Mouse (Mus musculus) frontal cortex, postnatal 25 days (tissue): Measurements from ENCODE around the gene Exoc7.
A peak's percentile ranks its signal among the peaks of the same experiment; 100 is the strongest.

ENCODE experiments used
- DNase-seq, 2 experiments: peaks; one replicate each; pipeline ENCODE4 v3.0.0; 2022; ENCODE audit warnings: low spot score in 2 of 2

The Exoc7 gene

DNA sequence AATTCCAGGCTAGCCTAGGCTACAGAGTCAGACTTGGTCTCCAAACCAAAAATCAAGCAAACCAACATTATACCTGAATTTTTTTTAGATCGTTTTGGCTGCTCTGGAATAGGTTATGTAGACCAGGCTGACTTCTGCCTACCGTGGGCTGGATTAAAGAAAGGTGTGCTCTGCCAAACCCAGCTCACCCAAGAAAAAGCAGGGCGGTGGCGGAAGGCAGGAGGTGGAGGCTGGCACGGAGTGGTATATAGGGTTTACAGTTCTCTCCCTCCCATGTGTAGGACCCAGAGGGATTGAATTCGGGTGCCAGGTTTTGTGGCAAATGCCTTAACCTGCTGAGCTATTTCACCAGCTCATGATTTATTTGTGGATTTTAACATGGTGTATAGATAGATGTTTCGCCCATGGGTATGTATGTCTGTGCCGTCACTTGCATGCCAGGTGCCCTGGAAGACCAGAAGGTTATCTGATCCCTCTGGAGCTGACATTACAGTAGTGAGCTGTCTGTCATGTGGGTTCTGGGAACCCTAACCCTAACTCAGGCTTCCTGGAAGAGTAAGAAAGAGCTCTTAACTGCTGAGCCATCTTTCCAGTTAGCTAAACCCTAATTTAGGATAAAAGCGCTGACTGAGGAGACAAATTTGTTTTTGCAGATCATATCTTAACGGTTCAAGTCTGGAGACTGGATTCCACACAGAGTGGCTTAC is at the start of gene Exoc7:
Gene Exoc7, minus strand, starts transcription at position 215 of the 707 bp plus-strand sequence.
- no peak for DNase-seq

DNA sequence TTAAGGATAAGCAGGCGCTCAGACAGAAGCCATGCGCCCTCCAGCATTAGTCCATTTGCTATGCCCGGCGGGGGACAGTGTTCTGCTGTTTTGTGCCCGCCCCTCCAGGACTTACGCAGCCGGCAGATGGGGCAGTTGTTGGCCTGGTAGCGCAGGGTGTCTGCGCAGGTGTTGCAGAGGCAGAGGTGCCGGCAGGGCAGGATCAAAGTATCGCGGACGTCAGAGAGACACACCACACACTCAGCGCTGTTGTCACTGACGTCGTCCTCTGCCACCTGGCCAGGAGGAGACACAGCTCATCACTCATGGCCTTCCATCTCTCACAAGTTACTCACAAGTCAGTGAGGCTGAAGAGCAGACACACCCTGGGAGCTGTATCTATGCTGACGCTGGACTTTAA is 47.5 kb upstream of the Exoc7 start:
- no peak for DNase-seq

DNA sequence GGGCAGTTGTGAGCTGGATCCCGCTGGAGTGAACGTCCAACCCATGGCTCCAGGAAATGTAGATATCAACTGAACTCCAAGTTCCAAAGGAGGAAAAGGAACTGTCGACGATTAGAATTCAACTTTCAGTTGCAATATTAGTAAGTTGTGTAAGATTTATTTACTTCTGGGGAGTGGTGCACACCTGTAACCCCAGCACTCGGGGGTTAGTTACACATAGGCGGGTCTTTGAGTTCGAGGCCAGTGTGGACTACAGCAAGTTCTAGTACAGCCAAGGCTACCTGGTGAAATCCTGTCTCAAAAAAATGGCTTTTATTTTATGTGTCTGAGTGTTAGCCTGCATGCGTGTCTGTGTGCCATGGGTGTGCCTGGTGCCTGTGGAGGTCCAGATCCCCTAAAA is 46.5 kb upstream of the Exoc7 start:
- no peak for DNase-seq

DNA sequence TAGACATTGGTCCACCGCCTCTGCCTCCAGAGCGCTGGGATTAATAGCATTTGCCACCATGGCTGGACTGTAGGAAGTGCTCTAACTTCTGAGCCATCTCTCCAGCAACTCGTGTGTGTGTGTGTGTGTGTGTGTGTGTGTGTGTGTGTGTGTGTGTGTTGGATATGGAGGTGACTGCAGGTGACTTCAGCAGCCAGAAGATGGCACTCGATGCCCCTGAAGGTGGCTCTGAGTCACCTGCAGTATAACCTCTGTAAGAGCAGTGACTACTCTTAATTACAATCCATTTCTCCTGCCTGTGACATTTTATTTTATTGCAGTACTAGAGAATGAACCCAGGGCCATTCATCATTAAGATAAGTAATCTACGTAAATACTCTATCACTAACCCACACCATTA is 44.3 kb upstream of the Exoc7 start:
- no peak for DNase-seq

DNA sequence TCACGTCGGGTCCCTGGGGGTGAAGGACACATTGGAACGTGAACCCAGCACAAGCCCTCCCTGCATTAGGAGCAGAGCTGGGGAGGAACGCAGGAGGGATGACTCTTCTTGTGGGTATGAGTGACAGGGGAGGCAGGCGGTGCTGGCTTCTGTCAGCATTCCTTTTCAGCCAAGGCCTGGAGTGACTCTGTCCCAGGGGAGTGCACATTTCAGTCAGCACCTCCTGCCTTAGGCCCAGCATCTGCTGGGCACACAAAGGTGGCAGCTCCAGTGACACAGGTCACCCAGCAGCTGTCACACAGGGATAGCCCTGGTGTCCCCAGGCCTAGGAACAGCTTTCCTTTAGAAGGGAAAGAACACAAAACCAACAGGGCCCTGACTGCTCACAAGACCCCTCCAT is 40.9 kb upstream of the Exoc7 start:
- no peak for DNase-seq

DNA sequence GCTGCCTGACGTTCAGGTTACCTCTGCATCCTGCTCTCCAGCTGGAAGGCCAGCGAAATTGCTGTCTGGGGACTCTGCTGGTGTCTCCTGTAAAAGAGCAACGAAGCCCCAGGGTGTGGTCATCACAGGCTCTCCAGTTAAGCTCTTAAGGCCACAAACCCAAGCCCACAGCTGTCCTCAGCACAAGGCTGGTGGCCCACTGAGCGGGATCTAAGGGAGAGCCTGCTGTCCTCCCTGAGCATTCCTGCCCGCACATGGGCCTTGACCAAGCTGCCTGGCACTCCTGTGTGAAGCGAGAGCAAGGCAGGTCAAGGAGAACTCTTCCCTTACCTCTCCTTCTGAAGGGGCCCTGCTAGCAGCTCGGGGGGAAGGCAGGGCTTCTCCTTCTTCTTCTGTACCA is 40.0 kb upstream of the Exoc7 start:
- no peak for DNase-seq

DNA sequence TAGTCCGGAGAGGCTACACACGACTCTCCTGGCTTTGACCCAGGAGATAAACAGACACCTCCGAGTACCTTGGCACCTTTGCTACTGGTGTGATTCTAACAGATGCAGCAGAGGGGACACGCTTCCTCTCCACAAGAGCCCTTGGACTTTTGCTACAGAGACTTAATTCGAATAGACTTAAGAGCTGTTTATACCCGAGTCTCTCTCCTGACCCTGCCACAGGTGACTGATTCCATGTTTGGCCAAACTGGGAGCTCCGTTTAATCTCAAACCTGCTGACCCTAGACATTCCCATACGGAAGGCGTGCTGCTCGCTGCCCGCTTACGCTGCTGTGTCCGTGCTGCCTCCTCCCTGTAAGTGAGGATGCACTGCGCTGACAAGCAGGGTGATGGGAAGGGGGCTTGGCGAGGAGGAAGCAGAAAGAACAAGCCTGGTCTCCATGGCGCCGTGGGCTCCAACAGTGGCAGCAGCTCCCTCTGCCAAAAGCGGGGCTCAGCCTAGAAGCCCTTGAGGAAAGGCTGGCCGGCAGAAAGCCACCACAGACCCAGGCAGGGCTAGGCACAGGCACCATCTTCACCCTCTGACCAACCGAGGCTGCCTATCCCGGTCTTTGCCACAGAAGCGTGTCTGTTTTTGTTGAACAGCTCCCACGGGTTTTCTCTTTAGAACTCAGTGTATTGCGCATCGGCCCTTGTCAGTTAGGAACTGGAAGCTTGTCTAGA is 35.2 kb upstream of the Exoc7 start:
- DNase-seq = no peak

DNA sequence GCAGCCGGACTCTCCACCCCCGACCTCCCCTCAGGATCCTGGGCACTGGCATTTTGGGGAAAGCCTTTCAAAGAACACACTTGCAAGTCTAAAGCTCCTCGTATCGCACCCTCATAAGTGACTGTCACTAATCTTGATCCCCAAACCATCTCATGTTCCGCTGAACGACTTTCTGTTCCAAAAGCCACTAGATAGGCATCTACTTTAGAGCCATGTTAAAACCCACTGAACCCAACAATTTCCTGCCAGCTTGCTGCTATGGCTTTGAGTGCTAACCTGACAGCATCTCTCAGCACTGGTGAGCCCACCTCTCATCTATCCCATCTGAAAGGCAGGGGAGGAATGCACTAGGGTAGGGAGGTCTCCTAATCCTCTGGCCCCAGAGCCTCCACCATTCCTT is 30.5 kb upstream of the Exoc7 start:
- DNase-seq = no peak

DNA sequence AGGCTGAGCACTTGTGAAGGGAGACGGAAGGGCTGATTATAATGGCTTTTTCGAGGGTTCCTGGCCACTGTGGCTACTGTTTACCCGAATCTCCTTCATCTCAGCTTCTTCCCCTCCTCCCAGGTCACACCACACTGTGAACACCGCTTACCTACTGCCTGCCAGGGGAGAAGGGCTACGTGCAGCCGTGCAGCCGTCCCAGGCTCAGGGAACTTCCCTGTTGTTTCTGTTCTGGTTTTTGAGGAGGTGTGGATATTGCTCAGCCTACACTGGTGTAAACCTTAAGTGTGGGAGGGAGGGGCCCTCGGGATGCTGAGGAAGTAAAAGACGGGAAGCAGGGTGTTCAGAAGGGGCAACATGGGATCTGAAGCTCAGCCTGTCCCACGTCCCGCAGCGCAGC is 30.0 kb upstream of the Exoc7 start:
- no peak for DNase-seq

DNA sequence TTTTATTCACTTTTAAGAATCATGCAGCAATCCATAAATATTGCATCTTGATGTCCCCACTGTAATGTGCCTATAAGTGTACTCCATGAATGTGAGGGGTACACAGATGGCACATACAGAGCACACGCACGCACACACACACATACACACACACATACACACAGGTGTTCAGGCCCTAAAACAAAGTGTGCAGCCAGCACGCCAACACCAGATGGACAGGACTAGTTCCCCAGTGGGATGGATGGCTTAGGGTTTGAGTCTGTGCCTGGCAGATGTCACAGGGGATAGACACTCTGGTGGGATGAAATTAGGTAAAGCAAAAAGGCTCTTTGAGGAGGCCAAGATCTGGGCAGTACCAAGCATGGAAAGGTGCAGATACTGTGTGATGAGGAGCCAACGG is 29.4 kb upstream of the Exoc7 start:
- no peak for DNase-seq

DNA sequence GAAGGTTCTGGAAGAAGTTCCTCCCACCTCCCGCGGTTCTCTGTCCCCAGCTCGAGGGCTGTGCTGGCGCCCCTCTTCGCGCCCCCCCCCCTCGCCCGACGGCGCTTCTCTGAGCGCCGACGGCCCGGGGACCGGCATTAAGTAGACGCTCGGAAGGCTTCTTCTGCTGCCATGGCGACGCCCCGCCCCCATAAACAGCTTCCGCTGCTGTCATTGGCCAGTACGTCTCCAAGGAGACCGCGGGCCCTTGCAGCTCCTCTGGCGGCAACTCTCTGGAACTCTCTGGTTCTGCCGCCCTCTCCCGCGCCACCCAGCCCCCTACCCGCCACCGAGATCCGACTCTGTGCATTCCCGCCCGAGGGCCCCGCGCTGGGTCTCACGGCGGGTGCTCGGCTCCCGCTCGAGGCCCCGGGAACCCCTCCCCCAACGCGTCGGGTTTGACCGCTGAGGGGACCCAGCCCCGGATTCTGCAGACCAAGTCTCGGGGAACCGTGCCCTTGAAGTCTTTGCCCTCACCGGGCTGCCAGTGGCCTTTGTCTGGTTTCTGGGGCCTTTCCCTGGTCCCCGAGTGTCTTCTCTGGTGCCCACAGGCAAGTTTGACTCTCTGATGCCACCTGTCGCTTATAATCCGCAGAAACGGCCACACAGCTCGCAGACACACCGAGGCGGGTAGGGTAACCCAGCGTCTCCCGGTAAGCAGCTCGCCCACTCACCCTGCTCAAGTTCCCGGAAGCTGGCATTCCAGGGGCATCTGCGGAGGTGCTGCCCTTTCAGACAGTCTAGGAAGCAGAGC is 28.4 kb upstream of the Exoc7 start, which contains the start of gene Foxj1:
Gene Foxj1, minus strand, starts transcription at position 156 of the 793 bp plus-strand sequence.
- DNase-seq = peak; percentile 92 to 96

DNA sequence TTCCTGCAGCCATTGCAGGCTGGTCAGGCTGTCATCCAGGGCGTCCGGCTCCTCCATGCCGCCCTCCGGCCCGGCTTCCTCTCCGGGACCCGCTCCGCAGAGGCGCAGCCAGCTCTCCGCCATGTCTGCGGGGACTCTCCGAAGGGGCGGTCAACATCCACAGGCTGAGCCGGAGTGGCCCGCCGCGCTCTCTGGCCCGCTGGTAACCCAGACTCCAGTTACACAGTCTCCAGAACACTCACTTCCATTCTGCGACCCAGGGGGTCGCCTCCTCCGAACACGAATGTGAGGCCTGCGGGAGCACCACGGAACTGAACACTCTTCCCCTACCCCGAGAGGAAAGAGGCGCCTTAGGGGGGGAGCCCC is 27.4 kb upstream of the Exoc7 start:
- DNase-seq = no peak

DNA sequence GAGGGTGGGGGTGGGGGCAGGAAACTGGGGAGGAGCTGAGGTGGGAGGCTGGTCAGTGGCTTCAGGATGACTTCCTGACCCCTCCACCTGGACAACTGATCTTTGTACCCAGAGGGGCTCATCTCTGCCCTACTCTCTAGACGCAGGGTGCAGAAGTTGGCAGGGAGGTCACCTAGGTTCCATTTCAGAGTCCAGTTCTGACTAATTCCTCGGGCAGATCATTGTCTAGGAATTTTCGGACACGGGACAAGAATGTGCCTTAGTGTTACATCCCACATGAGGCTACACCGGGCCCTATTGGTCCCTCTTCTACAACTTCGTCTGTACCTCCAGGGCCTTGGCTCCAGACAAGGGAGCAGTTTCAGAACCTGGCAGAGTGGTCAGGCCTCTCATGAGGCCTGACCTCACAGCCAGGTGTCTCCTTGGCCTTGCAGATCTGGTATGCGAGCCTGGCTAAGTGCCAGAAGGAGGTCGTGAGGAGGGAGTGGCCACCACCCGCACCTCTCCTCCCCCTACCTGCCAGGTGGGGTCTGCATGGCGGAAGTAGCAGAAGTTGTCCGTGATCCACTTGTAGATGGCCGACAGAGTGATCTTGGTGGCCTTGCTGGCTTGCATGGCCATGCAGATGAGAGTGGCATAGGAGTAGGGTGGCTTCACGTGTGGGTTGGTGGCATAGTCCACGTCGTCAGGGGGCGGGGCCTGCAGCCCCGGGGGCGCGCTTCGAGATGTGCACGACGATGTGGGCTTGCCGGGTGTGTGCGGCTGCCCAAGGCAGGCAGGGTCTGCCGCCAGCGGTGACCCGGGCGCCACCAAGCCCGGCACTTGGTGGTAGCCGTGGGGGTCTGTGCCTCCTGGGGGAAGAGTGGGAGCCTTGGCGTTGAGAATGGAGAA is 26.7 kb upstream of the Exoc7 start:
- DNase-seq = no peak

DNA sequence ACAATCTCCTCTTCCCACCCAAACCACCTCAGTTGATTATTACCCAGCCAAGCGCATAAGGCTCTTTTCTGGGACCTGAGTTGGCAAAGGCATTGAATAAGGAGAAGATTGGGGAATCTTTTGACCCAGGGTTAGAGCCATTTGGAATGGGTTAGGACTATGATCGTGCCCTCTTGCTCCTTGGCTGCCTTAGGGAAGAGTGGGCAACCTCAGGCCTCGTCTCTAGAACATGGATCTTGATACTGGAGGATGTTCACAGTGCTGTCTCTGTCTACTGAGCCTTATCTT is 25.9 kb upstream of the Exoc7 start:
- DNase-seq = no peak

DNA sequence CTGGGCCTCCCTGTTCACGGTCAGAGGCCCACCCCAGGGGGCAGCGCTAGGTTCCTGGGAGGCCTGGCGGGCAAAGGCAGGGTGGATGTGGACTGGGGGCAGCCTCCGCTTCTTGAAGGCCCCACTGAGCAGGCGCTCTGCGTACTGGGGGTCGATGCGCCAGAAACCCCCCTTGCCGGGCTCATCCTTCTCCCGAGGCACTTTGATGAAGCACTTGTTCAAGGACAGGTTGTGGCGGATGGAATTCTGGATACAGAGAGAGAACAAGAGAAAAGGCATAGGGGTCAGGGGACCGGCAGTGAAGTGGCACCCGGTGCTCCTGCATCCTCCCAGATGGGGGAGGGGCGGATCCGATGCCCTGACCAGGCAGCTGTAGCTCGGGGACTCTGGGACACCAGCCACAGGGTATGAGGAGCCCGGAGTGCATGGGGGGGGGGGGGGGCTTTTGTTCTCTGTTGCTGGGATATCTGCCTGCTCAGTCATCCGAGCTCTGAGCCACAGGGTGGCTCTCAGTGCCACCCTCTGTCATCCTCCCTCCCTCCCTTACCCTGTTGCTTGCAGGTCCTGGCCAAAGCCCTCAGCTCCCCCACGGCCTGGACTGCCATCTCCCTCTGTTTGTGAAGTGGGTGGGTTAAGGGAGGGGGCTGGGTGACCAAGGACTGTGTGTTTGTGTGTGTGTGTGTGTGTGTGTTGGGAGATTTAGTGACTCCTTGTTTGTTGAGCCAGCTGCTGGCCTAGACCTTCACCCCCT is 25.4 kb upstream of the Exoc7 start:
- DNase-seq = no peak

DNA sequence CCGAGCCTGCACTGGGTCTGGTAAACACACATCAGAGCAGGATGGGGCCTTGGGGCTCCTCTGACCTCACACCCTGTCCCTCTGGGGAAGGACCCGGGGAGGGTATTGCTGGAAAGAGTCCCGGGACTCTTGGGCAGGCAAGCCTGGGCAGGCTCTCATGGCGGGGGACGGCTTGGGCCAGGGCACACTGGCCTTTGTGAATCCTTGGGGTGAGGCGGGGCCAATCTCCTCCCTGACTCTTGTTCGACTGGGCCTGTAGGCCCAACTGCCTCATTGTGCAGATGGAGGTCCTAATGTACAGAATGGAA is 23.1 kb upstream of the Exoc7 start:
- no peak for DNase-seq

DNA sequence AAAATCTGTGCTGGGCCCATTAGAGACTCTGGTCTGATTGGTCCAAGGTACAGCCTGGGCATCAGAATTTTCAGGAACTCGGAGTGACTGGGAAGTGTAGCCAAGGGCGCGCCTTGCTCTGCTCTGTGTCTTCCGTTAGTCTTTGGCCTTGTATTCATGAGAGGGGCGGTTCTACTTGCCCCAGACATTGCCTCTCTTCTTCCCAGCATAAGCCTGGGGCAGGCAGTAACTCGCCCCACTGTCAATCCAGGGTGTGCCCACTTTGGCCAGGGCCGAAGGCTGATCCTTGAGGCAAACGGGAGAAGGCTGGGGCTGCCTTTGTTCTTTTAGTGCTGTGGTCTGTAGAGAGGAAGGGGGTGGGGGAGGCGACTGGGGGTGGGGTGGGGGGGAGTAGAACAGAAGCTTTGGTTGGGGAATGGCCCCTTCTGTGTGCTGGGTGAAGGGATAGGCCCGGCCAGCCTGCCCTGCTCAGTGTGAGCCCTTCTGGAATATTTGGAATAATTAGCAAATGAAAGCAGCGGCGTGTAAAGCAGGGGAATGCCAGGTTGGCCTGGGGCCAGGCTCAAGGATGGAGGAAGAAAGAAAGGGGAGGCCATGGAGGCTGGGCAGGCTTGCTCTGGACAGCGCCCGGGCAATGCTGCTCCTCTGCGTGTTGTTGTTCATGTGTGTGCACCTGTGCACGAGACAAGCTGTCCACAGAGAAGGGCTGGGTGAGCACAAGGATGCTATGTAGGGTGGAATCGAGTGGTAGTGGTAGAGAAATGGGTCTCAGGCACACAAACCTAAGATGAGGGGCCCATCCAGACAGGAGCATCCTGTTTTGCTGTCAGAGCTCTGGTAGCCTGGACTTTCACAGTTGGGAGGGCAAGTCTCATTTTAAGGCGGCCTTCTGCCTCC is 22.5 kb upstream of the Exoc7 start:
- DNase-seq = no peak

DNA sequence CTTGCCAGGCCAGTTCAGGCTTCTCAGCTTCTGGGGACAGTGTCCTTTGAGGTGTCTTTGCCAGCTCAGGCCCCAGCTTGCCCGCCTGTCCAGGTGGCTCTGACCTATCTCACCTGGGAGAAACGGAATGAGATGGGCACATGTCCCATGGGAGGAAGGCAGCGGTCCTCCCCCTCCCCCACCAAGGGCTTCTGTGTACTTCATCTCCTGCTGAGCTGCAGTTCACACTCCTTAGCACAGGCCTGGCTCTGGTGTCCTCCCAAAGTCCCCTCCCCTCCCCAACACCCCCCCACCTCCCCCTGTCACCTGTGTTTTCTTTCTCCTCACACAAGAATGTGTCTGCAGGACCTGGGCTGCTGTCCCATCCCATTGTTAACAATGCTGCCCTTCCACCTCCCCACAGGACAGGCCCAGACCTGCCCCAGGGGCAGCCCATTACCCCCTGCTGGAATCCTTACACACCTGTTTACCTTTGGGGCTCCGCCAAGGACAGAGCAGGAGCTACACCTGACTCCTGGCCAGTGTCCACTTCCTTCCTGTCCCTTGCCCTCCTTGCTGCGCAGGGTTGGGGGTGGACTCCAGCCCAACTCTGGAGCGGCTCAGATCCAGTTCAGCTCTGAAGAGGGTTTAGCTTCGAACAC is 20.1 kb upstream of the Exoc7 start:
- no peak for DNase-seq

DNA sequence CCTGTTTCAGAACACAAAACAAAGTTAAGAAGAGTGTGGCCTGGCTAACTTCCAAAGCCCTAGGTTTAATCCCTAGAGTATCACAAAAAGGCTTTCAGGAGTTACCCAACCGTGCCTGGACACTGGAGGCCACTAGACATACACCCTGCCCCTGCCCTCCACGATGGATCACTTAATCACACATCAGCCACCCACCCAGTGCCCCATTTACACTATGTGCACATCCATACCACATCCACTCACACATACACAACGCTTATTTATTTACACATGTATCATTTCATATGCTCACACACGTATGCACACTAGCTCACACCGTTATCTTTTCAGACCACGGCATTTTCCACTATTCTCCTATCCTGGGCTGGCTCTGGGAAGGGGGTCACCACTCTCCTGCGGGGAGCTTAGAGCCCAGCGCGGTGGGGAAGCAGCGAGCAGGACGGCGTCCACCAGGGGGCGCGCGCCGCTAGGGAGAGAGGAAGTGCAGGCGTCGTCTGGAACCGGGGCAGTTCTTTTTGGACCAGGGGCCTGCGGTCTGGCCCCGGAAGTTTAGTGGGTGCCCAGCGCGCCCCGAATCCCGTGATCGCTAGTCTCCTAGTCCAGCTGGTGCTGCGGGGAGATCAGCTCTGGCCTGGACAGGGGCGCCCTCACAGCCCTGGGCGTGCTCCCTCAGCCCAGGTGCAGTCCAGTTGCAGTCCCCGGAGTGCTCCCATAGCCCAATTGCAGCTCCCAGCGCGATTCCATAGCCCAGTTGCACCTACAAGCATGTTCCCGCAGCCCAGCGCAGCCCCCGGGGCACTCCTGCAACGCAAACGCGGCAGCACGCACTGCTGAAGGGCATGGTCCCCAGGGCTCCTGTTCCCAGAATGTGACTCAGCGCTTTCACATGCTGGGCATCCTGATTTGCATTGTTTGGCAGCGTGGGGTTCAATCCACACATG is 12.0 kb upstream of the Exoc7 start:
- DNase-seq = peak; percentile 76 to 78
